Mouse (Mus musculus): ENCODE measurements around the gene Epas1. TPM values are rescaled to one million over a fixed set of nuclear protein-coding genes. Genes with fewer than 3 reads are reported as not detected.

Epas1 gene
- polyA plus RNA-seq, 1 experiment from 2014 or later: 2.8 TPM

- no peaks in the 10 kb centered on the region for H3K36me3 ChIP-seq (replicated peaks)
- ATAC-seq (ENCODE audit: low FRiP score): no peak
- H3K27me3 ChIP-seq: no peaks in the 10 kb centered on the region
- no peak overlapping the region for H3K9ac ChIP-seq
- no peak overlapping the region; the same call in 1 of the 2 replicates for H3K4me2 ChIP-seq
- H3K4me3 ChIP-seq (replicated peaks): no peak overlapping the region
- 79% methylated on average over 1 of the region's 1 CpGs for WGBS
- H3K9me3 ChIP-seq: no peaks in the 10 kb centered on the region
- peaks cover 6% of the 10 kb centered on the region; the same call in 1 of the 2 replicates for H3K4me1 ChIP-seq
- H3K27ac ChIP-seq: no peak overlapping the region
Measured at GRCm38 (mm10) chr17:86732522-86732921, 21.0 kb upstream of the Epas1 start.

- Histone ChIP-seq H3K27ac (no peak overlapping the region), H3K9ac (no peak overlapping the region), H3K4me2 (no peak overlapping the region), H3K27me3 (no peaks in the 10 kb centered on the region), H3K36me3 (replicated peaks) (no peaks in the 10 kb centered on the region), H3K4me3 (replicated peaks) (no peak overlapping the region), H3K4me1 (peaks cover 6% of the 10 kb centered on the region; the same call in 1 of the 2 replicates), H3K9me3 (no peaks in the 10 kb centered on the region)
- 88% methylated on average over 4 of the region's 4 CpGs for WGBS
- ATAC-seq (ENCODE audit: low FRiP score): no peak
Measured at GRCm38 (mm10) chr17:86733644-86734043, 19.9 kb upstream of the Epas1 start.

DNA sequence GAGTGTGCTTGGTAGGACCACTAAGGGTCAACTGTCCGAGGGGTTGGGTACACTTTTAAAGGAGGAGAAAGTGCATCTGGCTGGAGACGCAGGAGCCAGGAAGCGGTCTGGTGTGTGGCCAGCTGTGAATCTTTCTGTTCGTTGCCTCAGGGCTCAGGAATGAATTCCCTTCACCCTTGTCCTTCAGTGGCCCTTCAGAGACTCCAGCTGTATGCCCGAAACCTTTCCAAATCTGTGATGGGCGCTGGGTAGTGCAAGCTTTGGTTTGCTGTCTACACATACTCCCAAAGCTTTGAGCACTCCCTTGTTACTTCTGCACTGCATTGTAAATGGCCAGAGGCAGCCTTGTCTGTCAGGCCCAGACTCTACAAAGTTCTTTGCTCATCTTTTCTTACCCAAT, 15.0 kb upstream of the Epas1 start:
- 81% methylated on average over 6 of the region's 6 CpGs for WGBS
- H3K27me3 ChIP-seq: no peaks in the 10 kb centered on the region; the same call in 1 of the 2 replicates
- H3K9ac ChIP-seq: no peak overlapping the region
- H3K36me3 ChIP-seq (replicated peaks): no peaks in the 10 kb centered on the region
- H3K9me3 ChIP-seq: no peaks in the 10 kb centered on the region
- no peaks in the 10 kb centered on the region for H3K4me1 ChIP-seq
- H3K4me3 ChIP-seq (replicated peaks): no peak overlapping the region
- no peak for ATAC-seq (ENCODE audit: low FRiP score)
- no peak overlapping the region for H3K27ac ChIP-seq
- H3K4me2 ChIP-seq: no peak overlapping the region

DNA sequence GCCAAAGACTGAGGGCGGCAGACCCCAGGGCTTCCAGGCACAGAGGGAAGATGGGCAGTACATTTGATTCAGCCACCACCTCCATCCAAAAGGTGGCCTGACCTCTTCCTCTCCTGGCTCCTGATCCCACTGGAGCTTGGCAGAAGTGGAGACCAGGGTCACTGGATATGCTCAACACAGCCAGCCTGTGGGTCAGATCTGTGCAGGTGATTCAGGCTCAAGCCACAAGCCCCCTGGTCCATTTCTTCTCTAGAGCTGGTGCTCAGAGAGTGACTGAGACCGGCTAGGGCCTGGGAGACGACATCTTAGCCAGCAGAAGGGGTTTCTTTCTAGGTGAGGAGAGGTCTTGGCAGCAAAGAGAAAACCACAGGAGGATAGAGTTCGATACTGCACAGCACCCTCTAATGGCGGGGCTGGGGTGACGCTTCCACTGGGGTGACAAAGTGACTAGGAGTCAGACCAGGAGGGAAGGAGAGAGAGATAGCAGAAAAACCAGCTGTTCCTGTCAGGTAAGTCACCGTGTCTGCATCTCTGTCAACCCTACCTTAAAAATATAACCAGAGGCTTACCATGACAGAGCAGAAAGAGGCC, 10.1 kb upstream of the Epas1 start:
- H3K27ac ChIP-seq: no peak overlapping the region
- no peak for ATAC-seq (ENCODE audit: low FRiP score)
- no peaks in the 10 kb centered on the region; the same call in 1 of the 2 replicates for H3K27me3 ChIP-seq
- H3K4me2 ChIP-seq: no peak overlapping the region
- H3K36me3 ChIP-seq (replicated peaks): no peaks in the 10 kb centered on the region
- H3K4me3 ChIP-seq (replicated peaks): no peak overlapping the region
- WGBS: 91% methylated on average over 7 of the region's 7 CpGs
- H3K9me3 ChIP-seq: no peaks in the 10 kb centered on the region
- H3K9ac ChIP-seq: no peak overlapping the region
- no peaks in the 10 kb centered on the region for H3K4me1 ChIP-seq

DNA sequence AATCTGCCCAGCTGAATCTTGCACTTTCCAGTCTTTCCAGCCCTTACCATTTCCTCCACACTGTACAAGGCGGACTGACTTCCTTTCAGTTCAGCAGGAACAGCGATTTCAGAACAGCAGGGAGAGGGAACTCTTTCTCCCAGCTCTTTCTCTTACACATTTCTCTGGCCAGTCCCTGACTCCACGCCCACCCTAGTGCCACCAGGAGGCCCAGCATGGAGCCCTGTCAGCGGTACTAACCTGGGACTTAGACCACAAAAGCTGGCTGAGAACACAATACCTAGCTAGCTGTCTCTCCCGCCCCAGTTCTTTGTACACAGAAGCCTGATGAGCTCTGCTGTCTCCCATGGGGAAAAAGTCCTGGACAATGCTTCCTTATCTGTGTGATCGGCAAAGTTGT, 8.6 kb upstream of the Epas1 start:
- H3K36me3 ChIP-seq (replicated peaks): no peaks in the 10 kb centered on the region
- H3K9me3 ChIP-seq: no peaks in the 10 kb centered on the region
- ATAC-seq (ENCODE audit: low FRiP score): no peak
- no peaks in the 10 kb centered on the region for H3K4me1 ChIP-seq
- H3K4me2 ChIP-seq: no peak overlapping the region
- H3K27me3 ChIP-seq: peaks cover 6% of the 10 kb centered on the region; the same call in 1 of the 2 replicates
- no peak overlapping the region for H3K4me3 ChIP-seq (replicated peaks)
- 26% methylated on average over 6 of the region's 6 CpGs for WGBS
- H3K27ac ChIP-seq: no peak overlapping the region
- H3K9ac ChIP-seq: no peak overlapping the region

DNA sequence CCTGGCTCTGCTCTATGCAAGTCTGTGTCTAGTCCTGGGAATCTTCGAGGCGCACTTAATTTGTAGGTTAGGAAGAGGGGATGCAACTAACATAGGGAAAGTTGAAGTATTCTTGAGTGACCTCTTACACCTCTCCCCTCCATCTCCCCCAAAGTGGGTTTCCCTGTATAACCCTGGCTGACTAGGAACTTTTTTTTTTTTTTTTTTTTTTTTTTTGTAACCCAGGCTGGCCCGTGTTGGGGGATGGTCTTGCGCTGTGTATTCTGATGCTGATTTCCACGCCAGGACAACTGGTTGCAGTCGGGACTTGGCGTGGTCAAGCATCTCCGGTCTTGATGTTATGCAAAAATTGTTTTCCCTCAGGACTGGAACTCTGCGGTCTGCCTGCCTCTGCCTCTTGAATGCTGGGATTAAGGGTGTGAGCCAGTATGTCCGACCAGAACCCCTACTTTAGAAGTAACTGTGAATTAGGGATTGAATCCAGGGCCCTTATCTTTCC, 2.1 kb upstream of the Epas1 start:
- no peak for ATAC-seq (ENCODE audit: low FRiP score)
- no peak overlapping the region for H3K27ac ChIP-seq
- peaks cover 27% of the 10 kb centered on the region for H3K4me1 ChIP-seq
- H3K4me3 ChIP-seq (replicated peaks): no peak overlapping the region
- no peak overlapping the region for H3K9ac ChIP-seq
- H3K9me3 ChIP-seq: no peaks in the 10 kb centered on the region
- H3K4me2 ChIP-seq: no peak overlapping the region
- WGBS: 75% methylated on average over 10 of the region's 10 CpGs
- no peaks in the 10 kb centered on the region for H3K36me3 ChIP-seq (replicated peaks)
- H3K27me3 ChIP-seq: peaks cover 70% of the 10 kb centered on the region

DNA sequence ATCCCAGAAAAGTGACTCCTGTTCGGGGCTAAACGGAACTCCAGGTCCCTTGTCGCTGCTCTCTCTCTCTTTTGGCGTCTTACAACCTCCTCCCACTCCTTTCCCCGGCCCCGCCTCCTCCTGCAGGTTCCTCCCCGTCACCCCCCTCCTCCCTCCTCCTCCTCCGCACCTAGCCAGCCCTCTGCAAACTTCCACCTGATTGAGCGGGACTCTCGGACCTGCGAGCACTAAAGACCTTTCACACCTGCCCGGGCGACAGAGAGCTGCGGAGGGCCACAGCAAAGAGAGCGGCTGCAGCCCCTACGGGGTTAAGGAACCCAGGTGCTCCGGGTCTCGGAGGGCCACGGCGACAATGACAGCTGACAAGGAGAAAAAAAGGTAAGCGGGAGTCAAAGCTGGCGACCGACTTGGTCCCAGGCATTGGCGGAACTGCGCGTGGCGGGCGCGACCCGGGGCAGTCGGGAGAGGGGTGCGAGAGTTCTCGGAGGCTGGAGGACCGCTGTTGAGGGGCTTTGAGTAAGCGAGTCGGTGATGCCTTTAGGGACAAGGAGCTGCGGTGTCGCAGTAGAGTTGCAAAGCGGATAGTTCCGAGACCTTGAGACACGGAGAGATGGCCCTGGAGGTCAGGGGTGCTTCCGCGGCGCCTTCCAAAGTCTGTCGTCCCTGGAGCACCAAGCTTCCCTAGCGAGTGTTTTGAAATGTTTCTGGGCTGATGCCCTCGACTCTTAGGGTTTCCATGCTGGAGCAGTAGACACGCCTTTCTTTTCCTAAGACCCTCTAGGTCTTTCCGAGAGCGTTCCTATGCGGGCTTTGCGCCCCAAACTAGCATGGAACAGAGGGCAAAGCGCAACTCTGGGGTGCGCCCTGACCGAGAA, 668 bp downstream of the Epas1 start:
- Histone ChIP-seq H3K4me2 (peak overlapping the region; percentile 91), H3K4me3 (replicated peaks) (peak overlapping the region; percentile 52), H3K4me1 (peaks cover 27% of the 10 kb centered on the region), H3K9ac (0 out of 2 replicates have a peak overlapping the region, but pooled peaks have one; percentile 50), H3K9me3 (no peaks in the 10 kb centered on the region), H3K36me3 (replicated peaks) (no peaks in the 10 kb centered on the region), H3K27me3 (peaks cover 79% of the 10 kb centered on the region), H3K27ac (no peak overlapping the region)
- peak; percentile 22; the same call in 1 of the 2 replicates for ATAC-seq (ENCODE audit: low FRiP score)
- WGBS: under 1% methylated on average over 55 of the region's 55 CpGs

DNA sequence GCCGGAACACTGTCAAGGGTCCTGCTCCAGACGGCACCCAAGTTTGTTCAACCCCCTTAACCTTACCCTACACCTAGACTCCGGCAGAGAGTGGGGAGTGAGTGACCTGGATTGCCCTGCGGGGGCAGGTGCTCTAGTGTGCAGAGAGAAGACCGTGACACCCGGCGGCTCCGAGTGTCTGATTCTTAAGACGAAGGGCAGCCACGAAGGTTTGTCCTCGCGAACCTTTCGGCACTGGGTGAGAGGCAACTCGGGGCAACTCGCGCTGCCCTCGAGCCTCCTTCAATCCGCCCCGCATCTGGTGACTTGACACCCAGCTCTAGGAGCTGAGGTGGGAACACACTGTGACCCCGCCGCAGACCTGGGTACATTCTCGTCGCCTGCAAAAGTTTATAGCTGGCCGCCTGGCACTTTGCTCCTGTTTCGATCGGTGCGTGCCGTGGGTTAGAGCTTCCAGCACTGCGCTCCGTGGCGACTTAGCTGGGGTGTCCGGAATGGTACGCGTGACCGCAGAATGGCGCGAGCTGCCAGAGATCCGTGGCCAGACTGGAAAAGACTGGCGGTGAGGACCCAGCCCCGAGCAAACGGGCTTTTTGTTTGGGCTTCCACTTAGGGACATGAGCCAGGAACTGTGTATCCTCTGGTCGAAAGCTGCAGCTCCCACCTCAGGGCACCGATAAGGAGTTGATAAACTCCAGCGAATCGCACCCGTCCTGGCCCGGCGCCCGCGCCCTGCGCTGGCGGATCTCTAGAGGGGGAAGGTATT, 1.5 kb downstream of the Epas1 start:
- H3K4me1 ChIP-seq: peaks cover 27% of the 10 kb centered on the region
- H3K4me3 ChIP-seq (replicated peaks): peak overlapping the region; percentile 52
- 2% methylated on average over 52 of the region's 52 CpGs for WGBS
- H3K27ac ChIP-seq: no peak overlapping the region
- no peak for ATAC-seq (ENCODE audit: low FRiP score)
- no peaks in the 10 kb centered on the region for H3K36me3 ChIP-seq (replicated peaks)
- no peak overlapping the region for H3K9ac ChIP-seq
- H3K9me3 ChIP-seq: no peaks in the 10 kb centered on the region
- H3K4me2 ChIP-seq: peak overlapping the region; percentile 91
- peaks cover 75% of the 10 kb centered on the region for H3K27me3 ChIP-seq

DNA sequence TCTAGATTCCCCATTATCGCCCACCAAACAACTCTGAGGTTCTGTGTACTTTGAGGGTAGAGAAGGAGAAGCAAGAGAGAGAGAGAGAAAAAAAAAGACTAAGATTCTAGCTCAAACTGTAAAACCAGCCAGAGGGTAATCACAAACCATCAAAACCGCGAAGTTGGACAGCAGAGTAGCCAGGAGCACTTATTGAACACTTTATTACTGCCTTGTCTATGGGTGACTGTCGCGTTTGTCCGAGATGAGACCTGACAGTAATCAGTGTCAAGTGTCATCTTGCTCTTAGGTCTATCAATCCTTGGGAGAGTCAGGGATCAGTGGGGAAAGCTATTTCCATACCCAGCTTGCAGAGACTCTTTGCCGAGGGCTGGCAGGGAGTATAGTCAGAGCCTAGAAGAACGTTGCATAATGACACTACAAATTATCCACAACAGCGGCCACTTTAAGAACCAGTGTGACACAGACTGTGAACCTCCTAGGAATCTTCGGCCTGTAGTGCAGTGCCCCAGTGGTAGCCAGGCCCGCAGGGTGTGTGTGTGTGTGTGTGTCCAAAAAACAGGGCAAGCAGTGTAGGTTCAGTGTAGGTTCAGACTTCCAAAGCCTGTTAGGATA, 2.2 kb downstream of the Epas1 start:
- WGBS: 16% methylated on average over 11 of the region's 11 CpGs
- no peak for ATAC-seq (ENCODE audit: low FRiP score)
- no peaks in the 10 kb centered on the region for H3K36me3 ChIP-seq (replicated peaks)
- no peaks in the 10 kb centered on the region for H3K9me3 ChIP-seq
- H3K4me2 ChIP-seq: peak overlapping the region; percentile 91
- H3K27me3 ChIP-seq: peaks cover 69% of the 10 kb centered on the region
- H3K4me1 ChIP-seq: peaks cover 27% of the 10 kb centered on the region
- peak overlapping the region; percentile 52 for H3K4me3 ChIP-seq (replicated peaks)
- no peak overlapping the region for H3K27ac ChIP-seq
- no peak overlapping the region for H3K9ac ChIP-seq

DNA sequence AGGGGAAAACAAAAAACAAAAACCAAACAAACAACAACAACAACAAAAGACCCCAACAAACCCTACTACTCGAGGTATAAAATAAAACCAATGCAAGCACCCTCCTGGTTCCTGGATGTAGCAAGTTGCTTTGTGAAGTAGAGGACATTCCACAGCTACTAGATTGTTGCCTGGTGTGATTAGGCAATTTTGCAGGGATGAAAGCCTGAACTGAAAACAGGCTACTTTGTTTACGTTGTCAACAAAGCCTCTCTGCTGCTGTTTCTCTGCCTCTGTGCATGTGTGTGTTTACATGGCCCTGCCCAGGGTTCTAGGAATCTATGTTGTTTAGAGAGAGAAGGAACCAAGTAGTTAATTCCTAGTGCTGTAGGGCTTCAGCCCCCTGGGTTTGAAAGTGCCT, 4.1 kb downstream of the Epas1 start:
- H3K4me2 ChIP-seq: no peak overlapping the region
- peaks cover 26% of the 10 kb centered on the region for H3K4me1 ChIP-seq
- no peak for ATAC-seq (ENCODE audit: low FRiP score)
- 35% methylated on average over 2 of the region's 2 CpGs for WGBS
- peaks cover 49% of the 10 kb centered on the region for H3K27me3 ChIP-seq
- H3K9me3 ChIP-seq: no peaks in the 10 kb centered on the region
- no peaks in the 10 kb centered on the region for H3K36me3 ChIP-seq (replicated peaks)
- no peak overlapping the region for H3K9ac ChIP-seq
- no peak overlapping the region for H3K27ac ChIP-seq
- H3K4me3 ChIP-seq (replicated peaks): no peak overlapping the region

GRCm38 (mm10) chr17:86761859-86762258, 8.4 kb downstream of the Epas1 start:
- no peak overlapping the region for H3K9ac ChIP-seq
- no peak overlapping the region for H3K27ac ChIP-seq
- no peaks in the 10 kb centered on the region for H3K36me3 ChIP-seq (replicated peaks)
- peaks cover 8% of the 10 kb centered on the region for H3K27me3 ChIP-seq
- no peak for ATAC-seq (ENCODE audit: low FRiP score)
- no peaks in the 10 kb centered on the region for H3K4me1 ChIP-seq
- H3K9me3 ChIP-seq: no peaks in the 10 kb centered on the region
- H3K4me2 ChIP-seq: no peak overlapping the region
- no peak overlapping the region for H3K4me3 ChIP-seq (replicated peaks)
- 87% methylated on average over 5 of the region's 5 CpGs for WGBS
